Mouse (Mus musculus): ENCODE data around the gene Bloc1s4. TPM values are rescaled to one million over a fixed set of nuclear protein-coding genes. Genes with fewer than 3 reads are reported as not detected.
A peak's percentile ranks its signal among the peaks of the same experiment; 100 is the strongest.

Gene Bloc1s4
- polyA plus RNA-seq, 1 experiment from 2014 or later: 25.5 TPM

- H3K27ac ChIP-seq: no peak overlapping the region
- H3K27me3 ChIP-seq (ENCODE audit: low read depth, poor library complexity, severe bottlenecking): no peaks in the 10 kb centered on the region
- WGBS: 70% methylated on average over 3 of the region's 3 CpGs
- no peak for DNase-seq (ENCODE audit: low spot score)
- no peaks in the 10 kb centered on the region for H3K36me3 ChIP-seq
- peaks cover 9% of the 10 kb centered on the region; the same call in 1 of the 2 replicates for H3K4me1 ChIP-seq
- no peak overlapping the region for H3K4me3 ChIP-seq
- H3K9me3 ChIP-seq (replicated peaks): no peaks in the 10 kb centered on the region
These were observed 21.2 kb upstream of the Bloc1s4 start for GRCm38 (mm10) chr5:36769603-36770002.

- H3K27me3 ChIP-seq (ENCODE audit: low read depth, poor library complexity, severe bottlenecking): no peaks in the 10 kb centered on the region
- H3K36me3 ChIP-seq: no peaks in the 10 kb centered on the region
- DNase-seq (ENCODE audit: low spot score): no peak
- no peak overlapping the region for H3K27ac ChIP-seq
- H3K4me3 ChIP-seq: no peak overlapping the region
- H3K4me1 ChIP-seq: peaks cover 28% of the 10 kb centered on the region
- H3K9me3 ChIP-seq (replicated peaks): no peaks in the 10 kb centered on the region
- 32% methylated on average over 10 of the region's 10 CpGs for WGBS
These were observed 18.7 kb upstream of the Bloc1s4 start for GRCm38 (mm10) chr5:36766958-36767703.

GRCm38 (mm10) chr5:36759848-36760247 is 11.4 kb upstream of the Bloc1s4 start:
- no peak for DNase-seq (ENCODE audit: low spot score)
- H3K27ac ChIP-seq: no peak overlapping the region
- no peaks in the 10 kb centered on the region for H3K36me3 ChIP-seq
- H3K4me3 ChIP-seq: no peak overlapping the region
- H3K4me1 ChIP-seq: peaks cover 19% of the 10 kb centered on the region
- WGBS: 79% methylated on average over 4 of the region's 4 CpGs
- no peaks in the 10 kb centered on the region for H3K9me3 ChIP-seq (replicated peaks)
- H3K27me3 ChIP-seq (ENCODE audit: low read depth, poor library complexity, severe bottlenecking): no peaks in the 10 kb centered on the region

- WGBS: 70% methylated on average over 5 of the region's 5 CpGs
- no peak overlapping the region for H3K27ac ChIP-seq
- H3K4me3 ChIP-seq: no peak overlapping the region
- H3K36me3 ChIP-seq: no peaks in the 10 kb centered on the region
- no peaks in the 10 kb centered on the region for H3K4me1 ChIP-seq
- H3K9me3 ChIP-seq (replicated peaks): no peaks in the 10 kb centered on the region
- DNase-seq (ENCODE audit: low spot score): no peak
- H3K27me3 ChIP-seq (ENCODE audit: low read depth, poor library complexity, severe bottlenecking): no peaks in the 10 kb centered on the region
These were observed 8.6 kb upstream of the Bloc1s4 start for GRCm38 (mm10) chr5:36757033-36757432.

- no peak overlapping the region for H3K27ac ChIP-seq
- DNase-seq (ENCODE audit: low spot score): no peak
- no peaks in the 10 kb centered on the region for H3K9me3 ChIP-seq (replicated peaks)
- H3K27me3 ChIP-seq (ENCODE audit: low read depth, poor library complexity, severe bottlenecking): no peaks in the 10 kb centered on the region
- H3K4me1 ChIP-seq: peaks cover 18% of the 10 kb centered on the region
- H3K36me3 ChIP-seq: no peaks in the 10 kb centered on the region
- WGBS: 74% methylated on average over 9 of the region's 9 CpGs
- H3K4me3 ChIP-seq: no peak overlapping the region
These were observed 1.9 kb upstream of the Bloc1s4 start for GRCm38 (mm10) chr5:36750119-36751078.

GRCm38 (mm10) chr5:36747794-36748535 is 485 bp downstream of the Bloc1s4 start:
- Histone ChIP-seq H3K9me3 (replicated peaks) (no peaks in the 10 kb centered on the region), H3K4me1 (peaks cover 18% of the 10 kb centered on the region), H3K27ac (peak overlapping the region; percentile 87), H3K4me3 (peak overlapping the region; percentile 100), H3K36me3 (no peaks in the 10 kb centered on the region), H3K27me3 (ENCODE audit: low read depth, poor library complexity, severe bottlenecking) (no peaks in the 10 kb centered on the region)
- WGBS: 2% methylated on average over 76 of the region's 76 CpGs
- no peak for DNase-seq (ENCODE audit: low spot score)

- no peak for DNase-seq (ENCODE audit: low spot score)
- peak overlapping the region; percentile 100 for H3K4me3 ChIP-seq
- H3K4me1 ChIP-seq: peaks cover 18% of the 10 kb centered on the region
- no peaks in the 10 kb centered on the region for H3K9me3 ChIP-seq (replicated peaks)
- no peaks in the 10 kb centered on the region for H3K27me3 ChIP-seq (ENCODE audit: low read depth, poor library complexity, severe bottlenecking)
- H3K27ac ChIP-seq: no peak overlapping the region
- H3K36me3 ChIP-seq: no peaks in the 10 kb centered on the region
- WGBS: 88% methylated on average over 7 of the region's 7 CpGs
These were observed 1.4 kb downstream of the Bloc1s4 start for GRCm38 (mm10) chr5:36747071-36747470.

- 42% methylated on average over 16 of the region's 16 CpGs for WGBS
- Histone ChIP-seq H3K36me3 (no peaks in the 10 kb centered on the region), H3K4me1 (peaks cover 7% of the 10 kb centered on the region), H3K9me3 (replicated peaks) (no peaks in the 10 kb centered on the region), H3K27ac (no peak overlapping the region), H3K27me3 (ENCODE audit: low read depth, poor library complexity, severe bottlenecking) (no peaks in the 10 kb centered on the region), H3K4me3 (no peak overlapping the region)
- peak; percentile 86 for DNase-seq (ENCODE audit: low spot score)
These were observed 6.2 kb downstream of the Bloc1s4 start for GRCm38 (mm10) chr5:36742126-36742848.

- Histone ChIP-seq H3K4me3 (no peak overlapping the region), H3K27ac (no peak overlapping the region), H3K36me3 (no peaks in the 10 kb centered on the region), H3K27me3 (ENCODE audit: low read depth, poor library complexity, severe bottlenecking) (no peaks in the 10 kb centered on the region), H3K9me3 (replicated peaks) (no peaks in the 10 kb centered on the region), H3K4me1 (no peaks in the 10 kb centered on the region)
- 69% methylated on average over 4 of the region's 4 CpGs for WGBS
- no peak for DNase-seq (ENCODE audit: low spot score)
These were observed 8.6 kb downstream of the Bloc1s4 start for GRCm38 (mm10) chr5:36739829-36740228.

- no peak overlapping the region for H3K4me3 ChIP-seq
- 58% methylated on average over 16 of the region's 16 CpGs for WGBS
- H3K27ac ChIP-seq: no peak overlapping the region
- DNase-seq (ENCODE audit: low spot score): no peak
- H3K36me3 ChIP-seq: no peaks in the 10 kb centered on the region
- H3K27me3 ChIP-seq (ENCODE audit: low read depth, poor library complexity, severe bottlenecking): no peaks in the 10 kb centered on the region
- H3K4me1 ChIP-seq: no peaks in the 10 kb centered on the region
- H3K9me3 ChIP-seq (replicated peaks): no peaks in the 10 kb centered on the region
These were observed 9.4 kb downstream of the Bloc1s4 start for GRCm38 (mm10) chr5:36738799-36739615.

GRCm38 (mm10) chr5:36737765-36738164 is 10.7 kb downstream of the Bloc1s4 start:
- no peak for DNase-seq (ENCODE audit: low spot score)
- no peak overlapping the region for H3K27ac ChIP-seq
- H3K36me3 ChIP-seq: no peaks in the 10 kb centered on the region
- H3K27me3 ChIP-seq (ENCODE audit: low read depth, poor library complexity, severe bottlenecking): no peaks in the 10 kb centered on the region
- H3K9me3 ChIP-seq (replicated peaks): no peaks in the 10 kb centered on the region
- WGBS: 48% methylated on average over 4 of the region's 4 CpGs
- H3K4me3 ChIP-seq: no peak overlapping the region
- no peaks in the 10 kb centered on the region for H3K4me1 ChIP-seq
